Mouse (Mus musculus): ENCODE measurements around the gene Gpr161. TPM values are rescaled to one million over a fixed set of nuclear protein-coding genes. Genes with fewer than 3 reads are reported as not detected.
"Not testable (repeated sequence)": the region's sequence is repeated elsewhere in the genome, so short reads cannot be mapped to it uniquely, and the experiment has no call there.

Gpr161 gene
- total RNA-seq, 2 experiments from 2014 or later, result 7.5 to 8.6 TPM

DNA sequence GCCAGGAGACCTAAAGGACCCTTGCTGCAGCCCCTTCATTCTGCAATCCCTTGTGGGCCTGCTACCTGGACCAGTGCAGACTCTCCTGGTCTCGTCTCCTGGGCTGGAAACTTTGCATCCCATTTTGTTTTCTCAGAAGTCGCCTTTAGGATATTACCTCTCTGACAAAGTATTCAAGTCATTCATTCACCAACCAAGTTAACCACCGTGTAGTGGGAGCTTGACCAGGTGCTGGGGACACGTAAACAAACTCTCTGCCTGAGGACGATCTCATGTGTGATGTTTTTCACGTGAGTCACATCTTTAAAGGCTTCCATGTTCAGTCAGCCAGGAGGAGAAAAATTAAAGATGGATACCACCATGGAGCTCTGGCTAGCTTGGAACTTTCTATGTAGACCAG lies 7.6 kb downstream of the Gpr161 start:
- intact Hi-C loops (cut with DNase I), result no loop called here
- DNase-seq (ENCODE audit: low spot score in 2 of 2), result no peak

DNA sequence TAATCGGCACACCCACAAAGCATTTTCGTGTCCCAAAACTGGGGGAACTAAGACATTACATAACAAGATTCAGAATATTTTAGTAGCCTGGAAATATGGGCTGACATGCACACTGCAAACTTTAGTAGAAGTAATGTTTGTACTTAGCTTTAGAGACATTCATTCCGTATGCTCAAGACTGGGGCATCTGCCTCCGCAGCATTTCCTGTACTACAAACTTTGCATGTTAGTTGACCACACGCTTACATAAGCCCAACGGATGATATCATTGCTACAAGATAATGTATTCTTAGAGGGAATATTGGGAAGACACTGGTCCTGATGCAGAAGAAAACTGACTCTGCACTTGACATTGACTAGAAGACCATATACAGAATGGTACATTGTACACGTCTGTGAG lies 8.8 kb downstream of the Gpr161 start:
- DNase-seq (ENCODE audit: low spot score in 2 of 2), result peak in 1 of 2 experiments; percentile 71
- intact Hi-C loops (cut with DNase I), result no loop called here

DNA sequence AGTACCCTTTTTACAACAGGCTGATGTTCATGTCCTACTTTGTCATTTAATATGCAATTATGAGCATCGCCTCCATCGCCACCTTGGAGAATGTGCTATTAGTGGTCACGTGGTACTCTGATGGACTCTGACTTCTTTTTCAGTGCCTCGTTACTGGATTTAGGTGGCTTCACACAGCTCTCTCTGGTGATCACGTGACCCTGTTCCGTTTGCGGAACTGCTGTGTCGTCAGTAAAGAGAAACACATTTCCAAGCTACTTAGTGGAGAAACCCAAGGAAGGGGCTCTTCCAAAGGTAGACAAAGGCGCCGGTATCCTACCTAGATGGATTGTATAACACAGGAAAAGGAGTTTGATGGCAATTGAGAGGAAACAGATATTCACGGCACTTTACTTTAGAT lies 12.6 kb downstream of the Gpr161 start:
- intact Hi-C loops (cut with DNase I), result no loop called here
- no peak for DNase-seq (ENCODE audit: low spot score in 2 of 2)

DNA sequence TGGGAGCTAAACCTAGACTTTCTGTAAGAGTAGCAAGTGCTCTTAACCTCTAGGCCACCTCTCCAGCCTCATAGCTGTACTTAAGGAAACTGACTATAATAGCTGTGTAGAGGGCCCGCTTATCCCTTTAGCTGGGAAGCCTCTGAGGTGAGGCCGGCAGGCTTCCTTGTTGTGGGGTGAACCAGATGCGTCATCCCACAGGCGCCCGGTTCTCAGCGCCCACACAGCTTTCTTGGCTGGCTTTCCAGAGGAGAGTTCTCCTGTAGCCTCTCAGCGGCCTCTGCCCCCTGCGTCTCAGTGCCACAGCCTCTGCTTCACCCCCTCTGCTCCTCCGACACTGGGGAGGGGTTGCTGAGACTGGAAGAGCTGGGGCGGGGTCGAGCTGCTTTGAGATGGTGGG lies 20.8 kb downstream of the Gpr161 start:
- DNase-seq (ENCODE audit: low spot score in 2 of 2), result no peak
- intact Hi-C loops (cut with DNase I), result no loop called here

DNA sequence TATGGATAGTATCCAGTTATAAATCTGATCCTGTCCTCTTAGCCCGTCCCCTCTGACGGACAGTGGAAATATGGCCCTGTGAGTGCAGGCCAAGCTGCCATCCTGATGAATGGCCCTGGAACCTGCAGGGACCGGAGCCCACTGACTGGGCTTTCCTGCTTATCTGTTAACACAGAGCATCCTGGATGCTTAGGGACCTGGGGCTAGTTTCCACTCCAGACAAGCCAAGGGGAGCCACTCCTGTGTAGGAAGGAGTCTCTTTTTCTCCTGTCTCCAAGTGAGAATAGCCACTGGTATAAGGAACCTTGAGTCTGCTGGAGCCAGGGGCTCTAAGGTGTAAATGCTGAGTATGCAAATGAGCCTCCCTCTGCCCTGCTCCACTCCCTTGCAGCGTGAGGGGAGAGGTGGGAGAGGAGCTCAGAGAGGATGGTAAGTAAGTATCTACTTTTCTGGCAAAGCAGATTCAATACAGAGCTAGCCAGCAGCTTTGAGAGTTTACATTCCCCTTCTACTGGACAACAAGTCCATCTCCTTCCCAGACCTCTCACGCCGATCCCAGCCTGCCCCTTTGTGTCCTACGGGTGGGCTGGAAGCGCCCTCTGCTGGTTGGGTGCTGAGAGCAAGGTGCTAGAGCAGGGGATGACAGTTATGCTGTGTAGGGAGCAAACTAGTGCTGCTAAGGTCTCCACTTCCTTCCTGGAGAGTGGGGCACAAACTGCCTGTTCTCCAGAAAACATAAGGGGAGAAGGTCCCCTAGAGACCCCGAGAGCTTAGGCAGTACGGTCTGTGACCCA lies 24.7 kb downstream of the Gpr161 start:
- intact Hi-C loops (cut with DNase I), result loop anchor here (1.0 to 2.0 kb wide), 2 partner anchors 68 to 84 kb away; partner anchors contain the start of gene Tiprl
- DNase-seq (ENCODE audit: low spot score in 2 of 2), result peak; percentile 60 to 74

DNA sequence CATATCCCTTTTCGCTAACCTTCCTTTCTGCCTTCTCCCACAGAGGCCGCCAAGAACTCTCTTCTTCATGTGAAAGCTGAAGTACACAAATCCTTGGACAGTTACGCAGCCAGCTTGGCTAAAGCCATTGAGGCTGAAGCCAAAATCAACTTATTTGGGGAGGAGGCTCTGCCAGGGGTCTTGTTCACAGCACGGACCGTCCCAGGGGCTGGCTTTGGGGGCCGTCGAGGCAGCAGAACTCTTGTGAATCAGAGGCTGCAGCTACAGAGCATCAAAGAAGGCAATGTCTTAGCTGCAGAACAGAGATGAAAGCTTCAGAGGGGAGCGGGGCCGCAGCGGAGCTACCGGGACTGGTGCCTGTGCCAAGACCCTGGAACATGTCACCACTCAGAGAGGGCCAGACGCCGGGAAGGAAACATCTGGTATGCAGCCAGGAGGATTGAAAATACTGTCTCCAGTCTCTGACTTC lies 25.8 kb downstream of the Gpr161 start:
- intact Hi-C loops (cut with DNase I), result loop anchor here (2.0 kb wide), 1 partner anchor 69 kb away; no protein-coding TSS in a partner anchor
- DNase-seq (ENCODE audit: low spot score in 2 of 2), result peak in 1 of 2 experiments; percentile 14

DNA sequence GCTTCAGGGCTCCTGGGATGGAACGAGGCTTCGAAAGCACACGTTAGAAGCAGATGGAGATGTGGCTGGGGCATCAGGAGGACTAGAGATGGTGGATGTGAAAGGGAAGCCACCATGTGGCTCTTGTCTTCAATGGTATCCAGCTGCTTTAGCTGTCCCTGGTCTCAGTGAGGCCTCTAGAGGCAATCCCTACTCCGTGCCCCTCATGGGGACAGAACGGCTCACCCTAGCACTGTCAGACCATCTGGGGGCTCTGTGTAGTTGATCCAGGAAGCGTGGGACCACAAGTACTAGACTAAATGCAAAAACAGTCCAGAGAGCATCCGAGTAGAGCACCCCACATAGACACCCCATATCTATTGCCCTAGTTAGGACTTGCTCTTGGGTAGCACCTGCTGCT lies 26.3 kb downstream of the Gpr161 start:
- DNase-seq (ENCODE audit: low spot score in 2 of 2), result no peak
- intact Hi-C loops (cut with DNase I), result loop anchor here (2.0 kb wide), 1 partner anchor 69 kb away; no protein-coding TSS in a partner anchor

DNA sequence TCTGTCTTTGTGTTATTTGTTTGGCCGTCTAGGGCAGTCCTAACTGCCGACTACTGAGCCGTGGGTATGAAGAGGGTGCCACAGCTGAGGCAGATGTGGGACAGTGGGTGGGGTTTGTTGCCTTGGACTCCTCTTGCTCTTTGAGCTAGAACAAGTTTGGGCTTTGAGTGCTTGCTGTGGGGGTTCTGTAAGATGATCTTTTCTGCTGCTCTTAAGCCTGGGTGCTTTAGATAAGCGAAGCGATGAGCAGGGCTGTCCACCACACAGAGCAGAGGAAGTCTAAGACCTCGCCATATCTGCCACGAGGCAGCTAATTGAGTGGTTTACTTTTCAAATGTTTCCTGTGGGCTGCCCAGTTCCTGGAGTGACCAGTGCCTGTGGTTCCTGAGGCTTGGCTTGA lies 27.3 kb downstream of the Gpr161 start:
- DNase-seq (ENCODE audit: low spot score in 2 of 2), result no peak
- intact Hi-C loops (cut with DNase I), result no loop called here

DNA sequence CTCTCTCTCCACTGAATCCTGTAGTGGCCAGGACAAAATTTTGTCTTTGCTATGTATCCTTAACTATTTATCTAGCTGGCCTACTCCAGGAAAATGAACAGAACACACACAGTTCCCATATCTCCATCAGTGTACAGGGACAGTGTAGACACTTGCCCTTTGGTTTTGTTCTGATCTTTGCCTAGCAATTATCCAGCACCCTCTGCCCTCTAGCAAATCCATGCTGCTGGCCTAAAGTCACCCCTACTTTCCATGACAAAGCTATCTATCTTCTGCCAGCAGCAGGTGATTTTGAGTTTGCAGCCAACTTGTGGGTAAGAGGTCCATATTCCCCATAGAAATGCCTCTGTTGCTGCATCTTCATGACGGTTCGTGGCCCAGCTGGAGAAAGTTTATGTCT lies 31.8 kb downstream of the Gpr161 start:
- no peak for DNase-seq (ENCODE audit: low spot score in 2 of 2)
- intact Hi-C loops (cut with DNase I), result no loop called here

DNA sequence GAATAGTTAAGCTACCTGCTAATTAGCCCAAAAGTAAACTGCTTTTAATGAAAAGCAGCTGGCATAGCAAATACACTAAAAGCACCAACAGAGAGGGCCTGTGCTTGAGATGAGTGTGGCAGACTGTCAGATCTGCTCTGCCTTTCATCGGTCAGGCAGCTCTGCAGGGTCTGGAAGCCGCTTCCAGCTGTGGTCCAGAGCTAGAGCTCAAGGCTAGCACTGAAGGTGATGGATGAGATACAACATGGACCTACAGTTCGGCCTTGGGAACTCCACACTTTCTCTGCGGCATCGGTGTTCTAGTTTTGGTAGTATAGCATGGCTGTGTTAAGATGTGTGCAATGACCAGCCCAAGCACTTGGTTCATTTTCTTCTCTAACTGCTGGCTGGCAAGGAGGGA lies 32.2 kb downstream of the Gpr161 start:
- DNase-seq (ENCODE audit: low spot score in 2 of 2), result no peak
- intact Hi-C loops (cut with DNase I), result no loop called here

DNA sequence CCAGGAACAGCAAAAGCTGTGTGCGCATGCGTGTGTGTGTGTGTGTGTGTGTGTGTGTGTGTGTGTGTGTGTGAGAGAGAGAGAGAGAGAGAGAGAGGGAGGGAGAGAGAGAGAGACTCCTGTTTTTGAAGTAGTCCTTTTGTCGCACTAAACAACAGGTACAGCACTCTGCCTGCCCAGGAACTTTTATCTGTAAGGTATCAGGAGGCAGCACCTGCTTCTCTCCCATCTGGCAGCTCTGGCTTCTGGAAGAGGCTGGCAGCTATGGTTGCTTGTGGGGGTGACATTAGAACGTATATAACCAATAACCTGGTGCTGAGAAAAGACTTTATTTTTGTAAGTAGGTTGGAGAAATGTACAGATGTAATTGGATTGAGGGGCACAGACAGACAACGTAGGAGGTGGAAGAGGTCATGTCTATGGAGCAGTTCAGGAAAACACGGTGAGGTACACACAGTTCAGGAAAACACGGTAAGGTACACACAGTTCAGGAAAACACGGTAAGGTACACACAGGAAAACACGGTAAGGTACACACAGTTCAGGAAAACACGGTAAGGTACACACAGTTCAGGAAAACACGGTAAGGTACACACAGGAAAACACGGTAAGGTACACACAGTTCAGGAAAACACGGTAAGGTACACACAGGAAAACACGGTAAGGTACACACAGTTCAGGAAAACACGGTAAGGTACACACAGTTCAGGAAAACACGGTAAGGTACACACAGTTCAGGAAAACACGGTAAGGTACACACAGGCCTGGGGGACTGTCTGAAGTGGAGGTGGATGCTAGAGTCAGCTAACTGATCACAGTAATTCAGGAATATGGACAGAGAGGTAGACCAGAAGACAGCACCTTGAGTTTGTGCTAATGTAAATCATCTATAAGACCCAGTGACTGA lies 33.0 kb downstream of the Gpr161 start:
- intact Hi-C loops (cut with DNase I); DNase-seq (ENCODE audit: low spot score in 2 of 2): not testable (repeated sequence)

DNA sequence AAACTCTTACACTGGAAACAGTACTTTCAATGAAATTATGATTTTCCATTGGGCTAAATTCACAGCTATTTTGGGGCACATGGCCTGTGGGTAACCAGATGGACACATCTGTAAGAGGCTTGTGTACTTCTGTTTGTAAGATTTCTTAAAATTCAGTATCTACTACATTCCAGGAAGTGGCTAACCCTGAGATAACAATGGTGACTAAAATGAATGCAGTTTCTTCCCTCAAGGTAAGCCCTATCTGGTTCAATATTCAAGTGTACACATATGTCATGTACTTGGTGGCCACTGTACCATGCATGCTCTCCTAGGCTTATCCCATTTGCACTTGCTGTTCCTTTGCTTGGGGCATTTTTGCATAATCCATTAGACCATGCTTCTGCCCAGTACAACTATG lies 35.3 kb downstream of the Gpr161 start:
- intact Hi-C loops (cut with DNase I), result no loop called here
- DNase-seq (ENCODE audit: low spot score in 2 of 2), result no peak

DNA sequence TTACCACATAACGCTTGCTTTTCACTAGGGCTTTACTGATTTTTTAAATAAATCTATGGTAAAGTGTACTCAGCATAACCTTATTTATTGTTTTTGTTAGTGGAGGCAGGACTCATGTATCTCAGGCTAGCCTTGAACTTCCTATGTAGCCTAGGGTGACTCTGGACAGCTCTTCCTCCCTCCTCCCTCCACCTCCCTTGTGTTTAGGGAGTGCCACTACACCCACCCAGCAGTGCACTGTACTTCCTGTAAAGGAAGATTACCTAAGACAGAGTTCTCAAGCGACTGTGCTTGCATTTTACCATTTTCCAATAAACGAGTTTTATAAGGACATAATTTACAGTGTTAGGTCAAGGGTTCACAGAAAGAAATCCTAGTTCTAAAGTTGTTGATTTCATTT lies 37.2 kb downstream of the Gpr161 start:
- no peak for DNase-seq (ENCODE audit: low spot score in 2 of 2)
- intact Hi-C loops (cut with DNase I), result no loop called here

DNA sequence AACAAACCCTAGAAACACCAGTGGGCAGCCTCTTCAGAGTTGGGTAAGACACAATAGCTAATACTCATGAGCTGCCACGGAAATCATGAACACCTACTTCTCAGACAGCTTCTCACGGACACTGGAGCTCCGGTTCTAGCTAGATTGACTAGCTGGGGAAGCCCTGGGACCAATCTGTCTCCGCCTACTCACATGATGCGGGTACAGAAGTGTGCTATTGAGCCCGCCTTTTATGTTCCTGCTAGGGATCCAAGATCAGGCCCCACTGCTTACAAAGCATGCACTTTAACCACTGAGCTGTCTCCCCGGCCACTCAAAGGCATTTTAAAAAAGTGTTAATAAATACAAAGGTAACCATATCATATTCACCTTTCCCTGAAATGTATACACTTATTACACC lies 46.5 kb downstream of the Gpr161 start:
- DNase-seq (ENCODE audit: low spot score in 2 of 2), result peak in 1 of 2 experiments; percentile 25
- intact Hi-C loops (cut with DNase I), result loop anchor here (5.0 kb wide), 1 partner anchor 115 kb away; no protein-coding TSS in a partner anchor

DNA sequence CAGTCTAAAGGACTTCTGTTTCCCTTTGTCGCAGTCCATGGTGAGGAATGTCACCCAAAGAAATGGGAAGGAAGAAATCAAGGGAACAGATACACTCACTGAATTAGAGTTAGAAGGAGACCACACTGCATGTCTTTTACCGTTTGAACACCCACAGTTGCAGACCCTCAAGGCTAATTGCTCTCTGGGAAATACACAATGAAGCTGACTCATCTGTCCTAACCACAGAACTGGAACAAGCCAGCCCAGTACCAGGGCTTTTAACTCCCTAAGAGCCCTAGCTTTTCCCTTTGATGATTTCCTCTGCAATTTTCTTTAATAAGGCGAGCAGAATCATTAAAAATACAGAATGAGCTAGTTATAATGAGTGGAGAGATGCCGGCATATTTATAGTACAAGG lies 48.9 kb downstream of the Gpr161 start:
- peak in 1 of 2 experiments; percentile 57 for DNase-seq (ENCODE audit: low spot score in 2 of 2)
- intact Hi-C loops (cut with DNase I), result loop anchor here (5.0 kb wide), 1 partner anchor 113 kb away; no protein-coding TSS in a partner anchor

DNA sequence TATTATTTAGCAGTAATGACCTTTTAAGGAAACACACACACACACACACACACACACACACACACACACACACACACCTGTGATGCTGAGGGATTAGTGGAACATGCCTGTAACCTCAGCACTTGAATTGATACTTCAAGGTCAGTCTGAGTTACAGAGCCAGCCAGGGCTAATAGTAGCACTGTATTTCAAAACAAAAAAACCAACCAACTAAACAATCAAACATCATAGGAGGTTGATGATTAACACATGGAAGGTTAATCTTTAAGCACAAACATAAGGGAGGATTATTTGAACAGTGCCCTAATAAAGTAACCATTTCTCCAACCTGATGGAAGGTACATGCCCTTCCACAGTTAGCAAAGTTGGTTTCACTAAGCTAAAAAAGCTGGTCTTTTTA lies 53.0 kb downstream of the Gpr161 start:
- DNase-seq (ENCODE audit: low spot score in 2 of 2), result no peak
- intact Hi-C loops (cut with DNase I), result no loop called here

DNA sequence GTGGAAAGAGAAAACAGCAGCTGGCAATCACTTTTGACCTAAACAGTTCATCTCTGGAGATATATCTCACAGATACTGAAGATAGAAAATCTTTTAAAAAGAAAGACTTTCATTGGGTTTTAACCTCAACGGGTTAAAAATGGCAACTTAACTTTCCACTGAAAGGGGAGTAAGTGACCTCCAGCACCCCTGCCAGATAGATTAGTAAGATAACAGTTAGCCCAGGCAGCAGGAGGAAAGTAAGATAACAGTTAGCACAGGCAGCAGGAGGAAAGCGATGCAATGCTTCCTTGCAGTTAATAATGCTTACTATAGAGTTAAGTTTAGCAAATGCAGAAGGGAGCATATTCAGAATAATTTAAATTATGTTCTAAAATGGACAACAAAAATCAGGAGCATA lies 60.8 kb downstream of the Gpr161 start:
- intact Hi-C loops (cut with DNase I), result no loop called here
- DNase-seq (ENCODE audit: low spot score in 2 of 2), result no peak

DNA sequence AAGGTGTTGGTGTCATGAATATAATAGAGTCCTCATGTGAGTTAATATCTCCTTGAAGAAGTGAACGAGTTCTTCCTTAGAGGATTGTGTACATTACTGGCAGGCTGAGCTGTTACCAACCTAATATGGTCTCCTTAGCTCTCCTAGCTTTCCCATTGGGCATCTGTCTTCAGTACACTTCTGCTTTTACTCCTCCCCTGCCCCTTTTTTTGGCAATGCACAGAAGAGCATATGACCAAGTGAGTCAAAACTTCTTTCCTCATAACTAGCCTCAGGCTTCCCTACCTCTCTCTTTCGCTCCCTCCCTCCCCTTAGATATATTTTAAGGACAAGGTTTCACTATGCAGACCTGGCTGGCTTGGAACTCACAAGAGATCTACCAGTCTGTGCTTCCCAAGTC lies 67.7 kb downstream of the Gpr161 start:
- DNase-seq (ENCODE audit: low spot score in 2 of 2), result no peak
- intact Hi-C loops (cut with DNase I), result no loop called here

DNA sequence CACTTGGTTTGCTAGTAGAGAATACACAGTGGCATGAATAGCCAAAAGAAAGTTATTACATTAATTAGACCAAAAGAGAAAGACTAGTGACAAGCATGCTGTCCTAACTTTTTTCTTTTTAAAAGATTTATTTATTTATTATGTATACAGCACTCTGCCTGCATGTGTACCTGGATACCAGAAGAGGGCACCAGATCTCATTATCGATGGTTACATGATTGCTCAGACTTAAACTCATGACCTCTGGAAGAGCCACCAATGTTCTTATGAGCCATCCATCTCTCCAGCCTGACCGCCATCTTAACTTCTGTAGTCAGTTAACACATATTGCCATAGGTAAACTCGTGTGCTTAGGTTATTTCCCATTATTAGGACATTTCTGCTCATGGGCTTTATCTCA lies 69.5 kb downstream of the Gpr161 start:
- intact Hi-C loops (cut with DNase I), result no loop called here
- DNase-seq (ENCODE audit: low spot score in 2 of 2), result no peak

DNA sequence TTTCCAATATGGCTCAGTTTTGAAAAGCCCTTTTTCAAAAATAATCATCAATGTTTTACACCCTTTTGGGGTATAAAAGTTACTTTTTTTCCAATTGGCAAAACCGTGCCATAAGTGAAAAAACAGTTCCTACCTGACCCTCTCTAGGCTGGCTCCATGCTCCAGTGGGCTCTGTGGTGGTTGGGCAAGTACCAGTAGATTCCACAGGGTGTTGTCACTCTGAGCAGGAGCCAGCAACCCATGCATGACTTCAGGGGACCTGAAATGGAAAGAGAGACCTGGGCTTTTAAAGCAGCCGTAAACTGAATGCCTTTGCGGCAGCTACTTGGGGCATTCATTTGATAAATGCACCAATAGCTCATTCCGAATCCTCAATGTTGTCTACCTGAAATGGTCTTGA lies 75.4 kb downstream of the Gpr161 start:
- intact Hi-C loops (cut with DNase I), result no loop called here

More for the DNA sequence above, 75.4 kb downstream of the Gpr161 start:
- no peak for DNase-seq (ENCODE audit: low spot score in 2 of 2)

Measured in left cerebral cortex, postnatal 25 days (tissue).